Mouse (Mus musculus) megakaryocyte, embryonic 14.5 days (primary cell): Measurements from ENCODE around the gene Cnpy1.

Source experiments
- FLI1 ChIP-seq: IDR thresholded peaks from 2 replicates; pipeline ENCODE4 v1.6.1; 2012; ENCODE audit warnings: low read length, inconsistent platforms, mixed read lengths
- GATA1 ChIP-seq: IDR thresholded peaks from 3 replicates; pipeline ENCODE4 v1.6.1; 2012; ENCODE audit warnings: mixed read lengths, low read length, inconsistent platforms, borderline replicate concordance

DNA sequence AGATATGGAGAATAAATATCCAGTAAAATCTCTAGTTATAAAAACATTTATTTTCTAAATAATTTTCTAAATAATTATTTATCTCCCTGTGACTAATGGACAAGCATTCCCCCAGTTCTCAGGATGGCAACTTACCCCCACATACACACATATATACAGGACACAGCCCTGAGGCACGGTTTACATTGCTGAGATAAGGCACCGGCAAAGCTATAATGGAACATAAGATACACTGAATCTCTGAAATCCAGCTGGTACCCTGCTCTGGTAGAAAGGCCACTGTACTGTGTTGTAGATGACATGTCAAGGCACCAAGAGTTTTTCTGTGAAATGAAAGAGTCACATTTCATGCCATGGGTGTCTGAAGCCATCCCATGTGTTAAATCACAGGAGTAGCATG, 40.9 kb downstream of the Cnpy1 start:
- no peak for TF ChIP-seq GATA1
- TF ChIP-seq FLI1 = no peak
